Mouse (Mus musculus): ENCODE data around the gene Tmem206. TPM values are rescaled to one million over a fixed set of nuclear protein-coding genes. Genes with fewer than 3 reads are reported as not detected.

Gene Tmem206
- polyA plus RNA-seq, 1 experiment = 20.2 TPM

- Histone ChIP-seq H3K4me3 (ENCODE audit: control insufficient read depth, low read depth, low read length) (no peak overlapping the region), H3K36me3 (ENCODE audit: control insufficient read depth, insufficient read depth, low read length) (no peaks in the 10 kb centered on the region), H3K27me3 (ENCODE audit: control insufficient read depth, insufficient read depth, low read length) (no peaks in the 10 kb centered on the region), H3K27ac (ENCODE audit: control insufficient read depth, insufficient read depth, low read depth, low read length) (no peak overlapping the region), H3K4me1 (ENCODE audit: control insufficient read depth, insufficient read depth, low read length) (peaks cover 2% of the 10 kb centered on the region; the same call in 1 of the 2 replicates)
- TF ChIP-seq CTCF (IDR thresholded peaks at IDR 0.05; ENCODE audit: control insufficient read depth, insufficient read depth, insufficient replicate concordance, low read depth, low read length) = peak; percentile 46; the same call in 1 of the 2 replicates
- no peak for TF ChIP-seq POLR2A (IDR thresholded peaks at IDR 0.05; ENCODE audit: control insufficient read depth, low read depth, low read length)
These were observed 17.8 kb upstream of the Tmem206 start for GRCm38 (mm10) chr1:191307766-191308455.

DNA sequence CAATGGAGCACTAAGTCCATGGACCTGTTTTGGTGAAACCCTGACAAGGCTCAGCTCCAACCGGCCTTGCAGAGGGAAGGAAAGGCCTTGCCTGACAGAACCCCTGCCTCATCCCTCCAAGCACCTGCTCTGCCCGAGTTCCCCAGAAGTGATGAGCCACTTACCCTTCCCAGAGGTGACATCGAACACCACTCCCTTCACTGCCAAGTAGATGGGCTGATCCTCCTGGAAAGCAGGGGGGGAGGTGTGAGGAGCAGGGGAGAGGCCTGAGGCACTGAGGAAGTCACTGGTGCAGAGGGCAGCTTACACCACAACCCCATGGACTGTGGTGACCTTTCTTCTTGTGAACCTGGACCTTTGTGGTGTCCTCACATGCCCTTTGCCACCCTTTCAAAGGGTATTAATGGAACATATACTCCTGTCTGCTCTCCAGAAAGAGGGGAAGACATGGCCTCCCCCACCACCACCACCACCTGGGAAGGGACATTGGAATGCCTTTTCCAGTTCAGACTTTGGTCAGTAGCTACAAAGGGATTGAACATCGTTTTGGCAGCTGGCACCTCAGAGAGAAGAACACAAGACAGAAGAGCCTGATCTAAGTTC, 14.3 kb upstream of the Tmem206 start:
- Histone ChIP-seq H3K27me3 (ENCODE audit: control insufficient read depth, insufficient read depth, low read length) (no peaks in the 10 kb centered on the region), H3K36me3 (ENCODE audit: control insufficient read depth, insufficient read depth, low read length) (no peaks in the 10 kb centered on the region), H3K27ac (ENCODE audit: control insufficient read depth, insufficient read depth, low read depth, low read length) (no peak overlapping the region), H3K4me1 (ENCODE audit: control insufficient read depth, insufficient read depth, low read length) (peaks cover 4% of the 10 kb centered on the region; the same call in 1 of the 2 replicates), H3K4me3 (ENCODE audit: control insufficient read depth, low read depth, low read length) (no peak overlapping the region)
- TF ChIP-seq POLR2A (IDR thresholded peaks at IDR 0.05; ENCODE audit: control insufficient read depth, low read depth, low read length) = no peak

DNA sequence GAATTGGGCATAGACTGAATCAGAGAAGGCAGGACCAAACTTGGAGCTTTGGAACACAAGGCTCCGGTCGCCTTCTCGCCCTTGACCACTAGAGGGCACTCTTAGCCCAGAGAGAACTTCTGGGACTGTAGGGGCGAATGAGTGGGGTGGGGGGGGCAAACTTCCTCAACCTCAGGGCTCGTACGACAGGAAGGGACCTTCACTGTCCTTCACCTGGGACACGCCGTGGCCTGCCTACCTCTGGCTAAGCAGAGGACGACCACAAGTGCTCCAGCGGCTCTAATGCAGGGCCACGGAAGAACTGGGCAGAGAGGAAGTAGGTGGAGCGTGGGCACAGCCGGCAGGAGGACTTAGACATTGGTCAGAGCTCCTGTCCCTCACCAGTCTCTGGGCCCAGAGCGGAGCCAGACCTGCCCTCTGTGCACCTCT, 13.2 kb upstream of the Tmem206 start:
- Histone ChIP-seq H3K27ac (ENCODE audit: control insufficient read depth, insufficient read depth, low read depth, low read length) (peak overlapping the region; percentile 69), H3K36me3 (ENCODE audit: control insufficient read depth, insufficient read depth, low read length) (no peaks in the 10 kb centered on the region), H3K27me3 (ENCODE audit: control insufficient read depth, insufficient read depth, low read length) (no peaks in the 10 kb centered on the region), H3K4me3 (ENCODE audit: control insufficient read depth, low read depth, low read length) (peak overlapping the region; percentile 92), H3K4me1 (ENCODE audit: control insufficient read depth, insufficient read depth, low read length) (peaks cover 6% of the 10 kb centered on the region; the same call in 1 of the 2 replicates)
- 0 out of 2 replicates have a peak, but pooled peaks have one; percentile 27 for TF ChIP-seq POLR2A (IDR thresholded peaks at IDR 0.05; ENCODE audit: control insufficient read depth, low read depth, low read length)
- peak; percentile 90 for TF ChIP-seq CTCF (IDR thresholded peaks at IDR 0.05; ENCODE audit: control insufficient read depth, insufficient read depth, insufficient replicate concordance, low read depth, low read length)

- TF ChIP-seq CTCF (IDR thresholded peaks at IDR 0.05; ENCODE audit: control insufficient read depth, insufficient read depth, insufficient replicate concordance, low read depth, low read length) (no peak), POLR2A (IDR thresholded peaks at IDR 0.05; ENCODE audit: control insufficient read depth, low read depth, low read length) (no peak)
- H3K27ac ChIP-seq (ENCODE audit: control insufficient read depth, insufficient read depth, low read depth, low read length) = no peak overlapping the region; the same call in 1 of the 2 replicates
- H3K27me3 ChIP-seq (ENCODE audit: control insufficient read depth, insufficient read depth, low read length) = no peaks in the 10 kb centered on the region
- H3K4me1 ChIP-seq (ENCODE audit: control insufficient read depth, insufficient read depth, low read length) = peaks cover 8% of the 10 kb centered on the region; the same call in 1 of the 2 replicates
- H3K36me3 ChIP-seq (ENCODE audit: control insufficient read depth, insufficient read depth, low read length) = no peaks in the 10 kb centered on the region
- H3K4me3 ChIP-seq (ENCODE audit: control insufficient read depth, low read depth, low read length) = peak overlapping the region; percentile 92; the same call in 1 of the 2 replicates
These were observed 12.6 kb upstream of the Tmem206 start for GRCm38 (mm10) chr1:191313158-191313557.

DNA sequence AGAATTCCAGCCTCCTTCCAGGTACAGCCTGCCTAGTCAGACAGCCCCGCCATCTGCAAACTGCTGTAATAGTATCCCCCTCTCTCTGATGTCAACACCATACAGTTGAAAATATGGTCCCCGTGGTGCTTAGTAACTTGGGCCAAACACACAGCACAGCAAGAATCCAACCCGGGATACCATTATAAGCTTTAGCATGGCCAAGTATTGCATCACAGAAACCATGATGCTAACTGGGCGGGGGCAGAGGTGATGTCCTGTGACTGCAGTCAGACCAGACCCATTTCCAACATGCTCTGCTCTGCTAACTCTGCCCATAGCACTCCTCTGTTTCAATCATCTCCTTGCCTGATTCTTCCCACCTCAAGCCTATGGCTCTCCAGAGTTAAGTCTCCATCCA, 11.8 kb upstream of the Tmem206 start:
- Histone ChIP-seq H3K36me3 (ENCODE audit: control insufficient read depth, insufficient read depth, low read length) (no peaks in the 10 kb centered on the region), H3K4me3 (ENCODE audit: control insufficient read depth, low read depth, low read length) (no peak overlapping the region), H3K27me3 (ENCODE audit: control insufficient read depth, insufficient read depth, low read length) (no peaks in the 10 kb centered on the region), H3K4me1 (ENCODE audit: control insufficient read depth, insufficient read depth, low read length) (peaks cover 8% of the 10 kb centered on the region; the same call in 1 of the 2 replicates), H3K27ac (ENCODE audit: control insufficient read depth, insufficient read depth, low read depth, low read length) (no peak overlapping the region)
- TF ChIP-seq CTCF (IDR thresholded peaks at IDR 0.05; ENCODE audit: control insufficient read depth, insufficient read depth, insufficient replicate concordance, low read depth, low read length) (no peak), POLR2A (IDR thresholded peaks at IDR 0.05; ENCODE audit: control insufficient read depth, low read depth, low read length) (no peak)

DNA sequence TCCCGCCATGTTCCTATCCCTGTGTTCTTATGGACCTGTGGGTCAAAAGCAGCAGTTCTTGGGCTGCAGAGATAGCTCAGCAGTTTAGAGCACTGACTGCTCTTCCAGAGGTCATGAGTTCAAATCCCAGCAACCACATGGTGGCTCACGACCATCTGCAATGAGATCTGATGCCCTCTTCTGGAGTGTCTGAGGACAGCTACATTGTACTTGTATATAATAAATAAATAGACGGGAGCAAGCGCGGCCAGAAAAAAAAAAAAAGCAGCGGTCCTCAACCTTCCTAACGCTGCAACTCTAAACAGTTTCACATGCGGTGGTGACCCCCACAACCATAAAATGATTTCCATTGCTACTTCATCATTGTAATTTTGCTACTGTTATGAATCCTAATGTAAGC, 8.9 kb upstream of the Tmem206 start:
- peak overlapping the region; percentile 1; the same call in 1 of the 2 replicates for H3K4me3 ChIP-seq (ENCODE audit: control insufficient read depth, low read depth, low read length)
- TF ChIP-seq CTCF (IDR thresholded peaks at IDR 0.05; ENCODE audit: control insufficient read depth, insufficient read depth, insufficient replicate concordance, low read depth, low read length) = no peak
- no peak for TF ChIP-seq POLR2A (IDR thresholded peaks at IDR 0.05; ENCODE audit: control insufficient read depth, low read depth, low read length)
- peaks cover 8% of the 10 kb centered on the region; the same call in 1 of the 2 replicates for H3K4me1 ChIP-seq (ENCODE audit: control insufficient read depth, insufficient read depth, low read length)
- H3K27me3 ChIP-seq (ENCODE audit: control insufficient read depth, insufficient read depth, low read length) = no peaks in the 10 kb centered on the region
- H3K27ac ChIP-seq (ENCODE audit: control insufficient read depth, insufficient read depth, low read depth, low read length) = no peak overlapping the region
- no peaks in the 10 kb centered on the region for H3K36me3 ChIP-seq (ENCODE audit: control insufficient read depth, insufficient read depth, low read length)

- Histone ChIP-seq H3K27ac (ENCODE audit: control insufficient read depth, insufficient read depth, low read depth, low read length) (peak within 1 kb of the TSS; percentile 10; the same call in 1 of the 2 replicates), H3K27me3 (ENCODE audit: control insufficient read depth, insufficient read depth, low read length) (no peaks in the 10 kb centered on the region), H3K4me1 (ENCODE audit: control insufficient read depth, insufficient read depth, low read length) (peaks cover 6% of the 10 kb centered on the region; the same call in 1 of the 2 replicates), H3K4me3 (ENCODE audit: control insufficient read depth, low read depth, low read length) (peak within 1 kb of the TSS; percentile 63), H3K36me3 (ENCODE audit: control insufficient read depth, insufficient read depth, low read length) (no peaks in the 10 kb centered on the region)
- 0 out of 2 replicates have a peak, but pooled peaks have one; percentile 21 for TF ChIP-seq POLR2A (IDR thresholded peaks at IDR 0.05; ENCODE audit: control insufficient read depth, low read depth, low read length)
- no peak for TF ChIP-seq CTCF (IDR thresholded peaks at IDR 0.05; ENCODE audit: control insufficient read depth, insufficient read depth, insufficient replicate concordance, low read depth, low read length)
These were observed 8.0 kb upstream of the Tmem206 start, which contains the start of gene Nenf for GRCm38 (mm10) chr1:191317591-191318196. TSS of gene Nenf (minus strand) at chr1:191318194.
